Mouse (Mus musculus) cerebellum, adult 9-10 months (tissue): ENCODE data around the gene Ophn1.
A peak's percentile ranks its signal among the peaks of the same experiment; 100 is the strongest.

Experiments used
- DNase-seq: peaks from one replicate; pipeline ENCODE4 v3.0.0; 2022

Ophn1 gene

GRCm38 (mm10) chrX:98890406-98891116, at the start of gene Ophn1:
TSS of gene Ophn1 (minus strand) at chrX:98891025.
- peak; percentile 75 for DNase-seq

- peak; percentile 92 for DNase-seq
Measured at GRCm38 (mm10) chrX:98937555-98938294, 46.9 kb upstream of the Ophn1 start.

GRCm38 (mm10) chrX:98936707-98937554, 46.1 kb upstream of the Ophn1 start:
- peak; percentile 96 for DNase-seq

GRCm38 (mm10) chrX:98936101-98936500, 45.3 kb upstream of the Ophn1 start, which contains the start of gene Yipf6:
TSS of gene Yipf6 (plus strand) at chrX:98936316.
- DNase-seq: peak; percentile 54

- peak; percentile 41 for DNase-seq
Measured at GRCm38 (mm10) chrX:98919423-98919822, 28.6 kb upstream of the Ophn1 start.

GRCm38 (mm10) chrX:98908910-98909309, 18.1 kb upstream of the Ophn1 start:
- no peak for DNase-seq

GRCm38 (mm10) chrX:98904226-98904625, 13.4 kb upstream of the Ophn1 start:
- DNase-seq: no peak

GRCm38 (mm10) chrX:98898307-98898706, 7.5 kb upstream of the Ophn1 start:
- peak; percentile 39 for DNase-seq

GRCm38 (mm10) chrX:98890072-98890405, 786 bp downstream of the Ophn1 start:
- DNase-seq: no peak

- no peak for DNase-seq
Measured at GRCm38 (mm10) chrX:98881983-98882382, 8.8 kb downstream of the Ophn1 start.

- no peak for DNase-seq
Measured at GRCm38 (mm10) chrX:98881085-98881484, 9.7 kb downstream of the Ophn1 start.

- DNase-seq: no peak
Measured at GRCm38 (mm10) chrX:98880314-98880713, 10.5 kb downstream of the Ophn1 start.

- no peak for DNase-seq
Measured at GRCm38 (mm10) chrX:98875144-98875543, 15.7 kb downstream of the Ophn1 start.

GRCm38 (mm10) chrX:98874086-98874485, 16.7 kb downstream of the Ophn1 start:
- DNase-seq: no peak

GRCm38 (mm10) chrX:98872064-98872463, 18.8 kb downstream of the Ophn1 start:
- no peak for DNase-seq

- DNase-seq: no peak
Measured at GRCm38 (mm10) chrX:98870541-98870940, 20.3 kb downstream of the Ophn1 start.

- DNase-seq: no peak
Measured at GRCm38 (mm10) chrX:98869735-98870134, 21.1 kb downstream of the Ophn1 start.

- no peak for DNase-seq
Measured at GRCm38 (mm10) chrX:98869165-98869564, 21.7 kb downstream of the Ophn1 start.

GRCm38 (mm10) chrX:98860167-98860566, 30.7 kb downstream of the Ophn1 start:
- no peak for DNase-seq

GRCm38 (mm10) chrX:98856046-98856445, 34.8 kb downstream of the Ophn1 start:
- DNase-seq: no peak

GRCm38 (mm10) chrX:98850869-98851268, 40.0 kb downstream of the Ophn1 start:
- no peak for DNase-seq

GRCm38 (mm10) chrX:98841606-98842005, 49.2 kb downstream of the Ophn1 start:
- DNase-seq: no peak

GRCm38 (mm10) chrX:98835989-98836388, 54.8 kb downstream of the Ophn1 start:
- no peak for DNase-seq
